Mouse (Mus musculus) liver, postnatal 0 days (tissue): Measurements from ENCODE around the gene Htra1.

Source experiments
- CTCF ChIP-seq: sonication (generic); IDR thresholded peaks from 2 replicates; pipeline ENCODE4 v1.5.1; 2016; ENCODE audit warnings: antibody characterized with exemption, low read depth
- EP300 ChIP-seq: IDR thresholded peaks from 2 replicates; pipeline ENCODE4 v1.6.1; 2016; ENCODE audit warnings: antibody characterized with exemption, low read depth, mild to moderate bottlenecking

DNA sequence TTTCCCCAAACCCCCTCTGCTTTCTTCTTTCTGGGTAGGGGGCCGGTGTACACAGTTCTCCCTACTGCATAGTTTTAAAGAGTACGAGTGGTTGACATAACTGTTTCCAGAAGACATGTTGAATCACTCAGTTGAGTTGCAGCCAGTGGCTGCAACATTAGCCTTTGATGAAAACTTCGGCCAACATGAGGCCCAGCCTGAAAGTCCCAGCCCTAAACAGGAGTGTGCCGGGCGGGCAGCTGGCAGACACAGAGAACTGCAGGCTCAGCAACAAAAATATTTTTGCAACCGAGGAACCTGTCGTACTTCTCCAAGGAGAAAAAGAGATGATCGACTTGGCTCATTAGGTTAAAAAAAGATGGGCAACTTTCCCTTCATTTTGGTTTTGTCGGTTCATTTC lies 36.9 kb downstream of the Htra1 start:
- TF ChIP-seq EP300 = no peak
- no peak for TF ChIP-seq CTCF
